Mouse (Mus musculus) heart, postnatal 10 days (tissue): ENCODE data around the gene Riox1. TPM values are rescaled to one million over a fixed set of nuclear protein-coding genes. Genes with fewer than 3 reads are reported as not detected.
"Not testable (repeated sequence)": the region's sequence is repeated elsewhere in the genome, so short reads cannot be mapped to it uniquely, and the experiment has no call there.

ENCODE experiments used
- DNase-seq, 2 experiments: peaks; one replicate each; pipeline ENCODE4 v3.0.0; 2021
- intact Hi-C: fragments of 180-260 bp; cut with DNase I; formaldehyde crosslinking; loops from one replicate; pipeline ENCODE4 v1.15.1; 2025
- total RNA-seq, 2 experiments: library from RNA; stranded (reverse); gene quantifications; 2 replicates each; pipeline ENCODE4 v1.2.3; 2021

Gene Riox1
- total RNA-seq, 2 experiments from 2014 or later = 7.2 to 7.7 TPM

DNA sequence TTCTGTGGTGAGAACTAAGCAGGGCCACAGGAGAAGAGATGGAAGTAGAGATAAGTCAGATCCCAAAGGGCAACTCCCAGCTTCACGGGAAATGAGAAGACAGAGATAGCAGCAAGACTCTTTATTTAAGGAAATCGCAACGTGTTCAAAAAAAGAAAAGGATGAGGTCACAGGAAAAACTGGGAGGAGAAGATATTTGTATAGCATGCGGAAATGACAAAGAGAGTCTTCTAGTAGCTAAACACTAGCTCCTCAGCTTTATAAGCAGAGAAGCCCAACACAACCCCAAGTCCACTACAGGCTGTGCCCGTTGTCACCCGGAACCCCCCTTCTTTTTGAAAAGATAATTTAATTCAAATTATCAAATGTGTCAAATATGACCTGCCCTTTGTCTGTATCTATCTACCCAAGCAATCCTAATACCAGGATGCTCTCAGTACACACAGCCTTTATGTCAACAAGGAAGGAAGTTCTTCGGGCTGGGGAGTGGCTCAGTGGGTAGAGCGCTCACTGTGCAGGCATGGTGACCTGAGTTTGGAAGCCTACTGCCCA lies 3.1 kb upstream of the Riox1 start:
- peak in 1 of 2 experiments; percentile 23 for DNase-seq
- intact Hi-C loops = loop anchor here (2.0 kb wide), 1 partner anchor 19 kb away; no protein-coding TSS in a partner anchor

DNA sequence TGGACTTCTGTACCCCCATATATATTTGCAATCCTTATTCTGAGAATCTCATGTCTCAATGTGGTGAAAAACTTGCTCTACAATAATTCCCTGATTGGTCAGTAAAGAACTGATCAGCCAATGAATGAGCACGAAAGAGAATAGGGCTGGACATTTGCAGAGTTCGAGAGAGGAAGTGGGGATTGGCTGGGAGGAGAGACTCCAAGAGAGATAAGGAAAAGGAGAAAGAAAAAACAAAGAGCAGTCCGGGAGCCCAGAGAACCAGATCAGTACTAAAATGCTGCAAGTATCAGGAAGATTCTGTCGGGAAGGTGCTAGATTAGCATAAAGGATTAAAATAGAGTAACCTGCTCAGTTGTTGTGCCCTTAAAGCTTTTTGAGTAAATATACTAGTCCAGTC lies 1.4 kb upstream of the Riox1 start:
- DNase-seq = no peak
- intact Hi-C loops = loop anchor here (2.0 kb wide), 1 partner anchor 26 kb away; no protein-coding TSS in a partner anchor

DNA sequence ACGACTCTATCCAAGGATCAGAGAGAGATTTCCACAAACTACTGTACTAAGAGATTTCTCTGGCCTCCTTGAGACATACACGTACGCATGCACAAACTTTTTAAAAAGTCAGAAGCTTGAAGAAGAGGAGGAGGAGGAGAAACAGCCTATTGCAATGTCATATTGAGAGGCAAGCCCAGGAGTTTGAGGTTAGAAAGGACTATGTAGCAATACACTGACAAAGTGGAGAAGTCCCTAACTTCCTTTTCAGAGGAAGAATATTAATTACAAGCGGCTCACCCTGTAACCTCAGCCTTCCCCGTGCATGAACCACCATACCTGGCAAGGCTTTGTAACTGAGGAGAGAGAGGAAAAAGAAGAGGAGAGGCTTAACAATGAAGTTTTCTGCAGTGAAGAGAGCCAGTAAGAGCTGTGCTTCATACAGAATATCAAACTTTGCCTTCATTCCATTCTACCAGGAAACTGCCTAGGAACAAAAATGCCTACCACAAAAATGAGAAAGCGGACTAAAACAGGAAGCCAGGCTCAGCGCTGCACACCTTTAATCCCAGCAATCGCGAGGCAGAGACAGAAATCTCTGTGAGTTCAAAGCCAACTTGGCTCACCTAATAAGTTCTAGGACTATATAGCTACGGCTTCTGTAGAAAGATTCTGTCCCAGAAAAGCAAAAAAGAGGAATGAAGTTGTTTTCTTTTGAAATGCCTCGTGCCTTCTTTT lies 474 bp upstream of the Riox1 start:
- intact Hi-C loops = loop anchor here (2.0 kb wide), 1 partner anchor 27 kb away; no protein-coding TSS in a partner anchor
- no peak for DNase-seq

DNA sequence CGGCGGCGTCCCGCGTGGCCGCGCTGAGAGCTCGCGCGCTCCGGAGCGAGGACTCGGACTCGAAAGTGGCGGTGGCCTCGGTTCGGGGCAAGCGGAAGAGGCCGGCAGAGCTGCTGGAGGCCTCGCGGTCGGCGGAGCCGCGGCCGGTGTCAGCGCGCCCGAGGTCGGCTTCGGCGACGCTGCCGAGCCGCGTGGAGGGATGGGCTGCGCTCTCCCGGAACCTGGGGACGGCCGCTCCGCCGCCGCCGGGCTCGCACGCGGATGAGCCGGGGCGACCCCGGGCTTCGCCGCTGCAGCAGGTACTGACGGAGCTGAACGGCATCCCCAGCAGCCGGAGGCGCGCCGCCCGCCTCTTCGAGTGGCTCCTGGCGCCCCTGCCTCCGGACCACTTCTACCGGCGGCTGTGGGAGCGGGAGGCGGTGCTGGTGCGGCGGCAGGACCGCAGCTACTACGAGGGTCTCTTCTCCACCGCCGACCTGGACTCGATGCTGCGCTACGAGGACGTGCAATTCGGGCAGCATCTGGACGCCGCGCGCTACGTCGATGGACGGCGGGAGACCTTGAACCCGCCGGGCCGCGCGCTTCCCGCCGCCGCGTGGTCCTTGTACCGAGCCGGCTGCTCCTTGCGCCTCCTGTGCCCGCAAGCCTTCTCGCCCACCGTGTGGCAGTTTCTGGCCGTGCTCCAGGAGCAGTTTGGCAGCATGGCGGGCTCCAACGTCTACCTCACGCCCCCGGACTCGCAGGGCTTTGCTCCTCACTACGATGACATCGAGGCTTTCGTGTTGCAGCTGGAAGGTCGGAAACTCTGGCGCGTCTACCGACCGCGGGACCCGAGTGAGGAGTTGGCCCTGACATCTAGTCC lies 663 bp downstream of the Riox1 start:
- intact Hi-C loops = no loop called here
- peak; percentile 40 to 49 for DNase-seq

DNA sequence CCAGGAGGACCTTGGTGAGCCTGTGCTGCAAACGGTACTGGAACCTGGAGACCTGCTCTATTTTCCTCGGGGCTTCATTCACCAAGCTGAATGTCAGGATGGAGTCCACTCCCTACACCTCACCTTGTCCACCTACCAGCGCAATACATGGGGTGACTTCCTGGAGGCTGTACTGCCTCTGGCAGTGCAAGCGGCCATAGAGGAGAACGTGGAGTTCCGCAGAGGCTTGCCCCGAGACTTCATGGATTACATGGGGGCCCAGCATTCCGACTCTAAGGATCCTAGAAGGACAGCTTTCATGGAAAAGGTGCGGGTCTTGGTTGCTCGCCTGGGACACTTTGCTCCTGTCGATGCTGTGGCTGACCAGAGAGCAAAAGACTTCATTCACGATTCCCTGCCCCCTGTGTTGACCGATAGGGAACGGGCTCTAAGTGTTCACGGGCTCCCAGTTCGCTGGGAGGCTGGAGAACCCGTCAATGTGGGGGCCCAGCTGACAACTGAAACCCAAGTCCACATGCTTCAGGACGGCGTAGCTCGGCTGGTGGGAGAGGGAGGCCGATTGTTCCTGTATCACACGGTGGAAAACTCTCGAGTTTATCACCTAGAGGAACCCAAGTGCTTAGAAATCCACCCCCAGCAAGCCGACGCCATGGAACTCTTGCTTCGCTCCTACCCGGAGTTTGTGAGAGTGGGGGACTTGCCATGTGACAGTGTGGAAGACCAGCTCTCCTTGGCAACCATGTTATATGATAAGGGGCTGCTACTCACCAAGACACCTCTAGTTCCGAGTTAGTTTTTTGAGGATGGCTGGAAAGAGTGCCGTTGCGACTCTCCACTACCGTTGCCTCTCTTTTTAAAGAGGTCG lies 1.5 kb downstream of the Riox1 start:
- intact Hi-C loops = no loop called here

DNA sequence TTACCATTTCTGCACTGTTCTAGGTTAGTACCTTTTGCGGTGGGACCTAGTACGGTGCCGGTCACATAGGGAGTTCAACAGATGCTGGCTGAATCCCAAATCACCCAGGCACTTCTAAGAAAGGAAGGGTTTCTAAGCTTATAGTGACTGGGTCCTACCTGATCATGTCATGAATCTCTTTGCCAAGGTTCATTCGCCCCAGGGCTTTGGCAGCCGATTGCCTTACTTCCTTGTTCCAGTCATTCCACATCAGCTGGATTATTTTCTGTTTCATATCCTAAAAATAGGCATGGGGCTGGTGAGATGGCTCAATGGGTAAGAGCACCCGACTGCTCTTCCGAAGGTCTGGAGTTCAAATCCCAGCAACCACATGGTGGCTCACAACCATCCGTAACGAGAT lies 7.9 kb downstream of the Riox1 start:
- DNase-seq = no peak
- intact Hi-C loops = no loop called here

More for the DNA sequence above, 1.5 kb downstream of the Riox1 start:
- DNase-seq = no peak

DNA sequence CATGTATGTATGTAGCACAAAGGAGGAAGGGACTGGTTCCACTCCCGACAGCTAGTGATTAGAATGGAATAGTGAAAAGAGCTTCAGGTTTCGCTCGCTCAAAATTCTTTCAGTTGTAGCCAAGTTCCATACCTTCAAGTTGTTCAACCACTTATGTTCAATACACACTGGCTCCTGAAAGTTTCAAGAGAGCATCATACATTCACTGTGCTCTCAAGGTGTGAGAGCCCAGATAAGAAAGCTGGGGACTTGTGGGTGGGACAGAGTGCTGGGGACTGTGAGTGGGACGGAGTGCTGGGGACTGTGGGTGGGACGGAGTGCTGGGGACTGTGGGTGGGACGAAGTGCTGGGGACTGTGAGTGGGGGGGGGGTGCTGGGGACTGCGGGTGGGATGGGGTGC lies 14.8 kb downstream of the Riox1 start:
- intact Hi-C loops = no loop called here
- DNase-seq = no peak

DNA sequence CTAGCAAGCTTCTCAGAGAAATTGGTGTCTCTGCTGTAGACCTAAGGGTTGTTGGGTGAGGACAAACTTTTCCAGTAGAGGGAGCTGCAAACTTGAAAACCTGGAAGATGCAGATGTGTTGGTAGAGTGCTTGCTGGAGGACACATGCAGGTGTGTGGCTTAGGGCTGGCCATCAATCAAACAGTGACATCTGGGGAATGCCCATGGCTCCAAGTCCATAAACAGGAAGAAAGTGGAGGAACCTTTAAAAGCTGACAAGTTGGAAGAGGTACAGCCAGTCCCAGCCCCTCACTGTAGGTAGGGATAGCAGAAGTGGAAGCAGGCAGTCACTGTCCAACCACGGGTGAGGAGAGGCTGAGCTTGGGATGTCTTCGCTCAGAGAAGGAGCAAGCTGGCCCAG lies 21.7 kb downstream of the Riox1 start:
- DNase-seq = peak; percentile 67 to 75
- intact Hi-C loops = loop anchor here (1.0 to 10.0 kb wide), 4 partner anchors 59 to 273 kb away; no protein-coding TSS in a partner anchor

DNA sequence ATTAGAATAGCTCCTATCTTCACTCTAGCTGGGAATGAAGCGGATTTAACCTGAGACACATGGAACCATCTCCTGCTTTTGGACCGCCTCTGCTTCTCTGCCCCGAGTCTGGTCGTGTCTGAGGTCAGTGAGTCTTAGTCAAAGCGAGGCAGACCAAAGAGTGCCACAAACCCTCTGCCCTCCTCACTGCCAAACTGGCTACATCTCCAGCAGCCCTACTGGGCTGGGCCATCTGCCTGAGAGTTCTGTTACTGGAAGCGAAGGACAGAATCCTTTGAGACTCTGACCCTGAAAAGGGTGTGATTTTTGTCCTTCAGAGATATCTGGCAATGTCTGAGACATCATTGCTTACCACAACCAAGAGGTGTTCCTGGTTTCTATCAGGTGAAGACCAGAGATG lies 28.5 kb downstream of the Riox1 start:
- intact Hi-C loops = loop anchor here (10.0 kb wide), 2 partner anchors 156 to 266 kb away; no protein-coding TSS in a partner anchor
- no peak for DNase-seq

DNA sequence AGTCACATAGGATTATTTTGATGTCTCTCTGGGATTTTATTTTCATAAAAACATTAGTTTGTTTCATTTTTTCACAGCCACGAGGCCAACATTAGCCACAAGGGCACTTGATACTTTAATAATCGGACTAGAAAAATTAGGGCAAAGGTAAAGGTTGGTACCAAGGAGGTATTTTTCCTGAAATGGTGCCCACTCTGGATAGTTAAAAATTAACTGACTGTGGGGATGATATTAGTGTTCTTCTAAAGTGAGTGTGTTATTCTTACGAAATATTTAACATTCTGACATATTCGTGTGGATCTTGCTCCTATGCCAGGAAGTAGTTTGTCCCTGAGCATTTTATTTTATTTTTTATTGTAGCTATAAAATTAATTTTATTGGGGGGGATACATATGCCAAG lies 31.2 kb downstream of the Riox1 start:
- DNase-seq = no peak
- intact Hi-C loops = no loop called here

DNA sequence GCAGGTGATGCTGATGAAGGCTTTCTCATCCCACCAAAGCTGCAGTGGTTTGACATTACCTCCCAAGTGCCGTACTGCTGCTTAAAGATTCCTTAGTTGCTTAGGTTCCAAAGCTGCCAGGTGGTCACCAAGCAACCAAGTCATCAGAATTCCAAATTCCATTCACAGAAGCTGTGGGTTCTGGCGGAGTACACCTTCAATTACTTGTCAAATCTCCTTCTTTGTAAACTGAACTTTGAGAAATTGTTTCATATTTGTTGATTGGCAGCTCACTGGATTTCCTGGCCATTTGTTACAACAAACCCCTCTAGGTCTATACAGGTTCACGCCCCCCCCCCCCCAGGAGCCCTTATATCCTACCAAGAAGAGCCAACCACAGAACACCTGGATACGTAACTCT lies 34.3 kb downstream of the Riox1 start, which contains the start of gene Heatr4:
TSS of gene Heatr4 (minus strand) at position 101 of the 400 bp plus-strand sequence.
- intact Hi-C loops = no loop called here
- DNase-seq = no peak

DNA sequence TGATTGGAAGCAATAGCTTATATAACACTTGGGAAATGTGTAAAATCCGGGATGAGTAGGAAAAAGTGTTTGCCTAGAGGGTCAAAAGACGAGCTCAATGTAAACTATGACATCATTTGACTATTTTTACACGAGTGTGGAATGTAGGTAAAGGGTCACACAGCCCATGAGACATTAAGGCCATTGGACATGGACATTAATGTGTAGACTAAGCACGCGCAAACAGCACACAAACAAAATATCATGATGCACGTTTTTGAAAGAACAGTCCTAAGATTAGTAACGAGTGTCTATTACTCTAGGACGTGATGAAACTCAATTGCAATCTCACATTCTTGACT lies 36.8 kb downstream of the Riox1 start:
- intact Hi-C loops = loop anchor here (2.0 kb wide), 1 partner anchor 44 kb away; no protein-coding TSS in a partner anchor
- DNase-seq = no peak

DNA sequence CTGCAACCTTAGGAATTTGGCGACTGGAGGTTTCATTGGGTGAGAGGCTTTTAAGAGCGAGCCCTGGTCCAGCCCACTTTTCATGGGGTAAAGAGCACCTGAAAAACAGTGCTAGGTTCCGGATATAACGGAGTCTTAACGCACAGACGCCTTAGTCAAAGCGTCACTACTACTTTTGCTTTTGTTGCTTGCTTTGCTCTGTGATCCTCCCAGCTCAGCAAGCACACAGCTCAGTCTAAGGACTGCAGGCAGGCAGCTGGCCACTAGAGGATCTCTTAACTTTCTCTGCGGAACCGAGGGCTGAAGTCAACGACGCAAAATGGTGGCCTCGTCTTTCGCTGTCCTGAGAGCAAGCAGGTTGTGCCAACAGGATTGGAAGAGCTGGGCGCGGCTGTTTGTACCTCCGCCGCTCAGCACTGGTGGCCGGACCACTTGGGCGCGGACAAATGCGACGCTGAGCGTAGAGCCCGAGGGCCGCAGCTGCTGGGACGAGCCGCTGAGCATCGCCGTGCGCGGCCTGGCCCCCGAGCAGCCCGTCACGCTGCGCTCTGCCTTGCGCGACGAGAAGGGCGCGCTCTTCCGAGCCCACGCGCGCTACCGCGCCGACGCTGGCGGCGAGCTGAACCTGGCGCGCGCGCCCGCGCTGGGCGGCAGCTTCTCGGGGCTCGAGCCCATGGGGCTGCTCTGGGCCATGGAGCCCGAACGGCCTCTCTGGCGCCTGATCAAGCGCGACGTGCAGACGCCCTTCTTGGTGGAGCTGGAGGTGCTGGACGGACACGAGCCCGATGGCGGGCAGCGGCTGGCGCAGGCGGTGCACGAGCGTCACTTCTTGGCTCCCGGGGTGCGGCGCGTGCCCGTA lies 37.4 kb downstream of the Riox1 start, which contains the start of gene Acot2:
TSS of gene Acot2 (plus strand) at position 279 of the 859 bp plus-strand sequence.
- DNase-seq = peak; percentile 88 to 89
- intact Hi-C loops = loop anchor here (2.0 kb wide), 1 partner anchor 43 kb away; no protein-coding TSS in a partner anchor

DNA sequence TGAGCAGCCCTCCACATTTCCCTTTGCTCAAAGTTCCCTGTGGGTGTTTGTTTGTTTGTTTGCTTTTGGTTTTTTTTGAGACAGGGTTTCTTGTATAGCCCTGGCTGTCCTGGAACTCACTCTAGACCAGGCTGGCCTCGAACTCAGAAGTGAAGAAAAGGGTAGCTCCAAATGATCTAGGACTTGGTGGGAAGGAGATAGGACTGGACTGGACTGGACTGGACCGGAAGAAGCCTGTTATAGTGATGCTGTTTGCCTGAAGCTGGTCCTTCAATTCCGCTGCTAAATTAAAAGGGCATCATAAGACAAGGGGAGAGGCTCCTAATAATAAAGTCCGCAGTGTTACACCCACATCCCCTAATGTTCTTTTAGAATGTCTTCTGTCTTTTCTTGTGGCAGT lies 38.1 kb downstream of the Riox1 start:
- no peak for DNase-seq
- intact Hi-C loops = no loop called here

DNA sequence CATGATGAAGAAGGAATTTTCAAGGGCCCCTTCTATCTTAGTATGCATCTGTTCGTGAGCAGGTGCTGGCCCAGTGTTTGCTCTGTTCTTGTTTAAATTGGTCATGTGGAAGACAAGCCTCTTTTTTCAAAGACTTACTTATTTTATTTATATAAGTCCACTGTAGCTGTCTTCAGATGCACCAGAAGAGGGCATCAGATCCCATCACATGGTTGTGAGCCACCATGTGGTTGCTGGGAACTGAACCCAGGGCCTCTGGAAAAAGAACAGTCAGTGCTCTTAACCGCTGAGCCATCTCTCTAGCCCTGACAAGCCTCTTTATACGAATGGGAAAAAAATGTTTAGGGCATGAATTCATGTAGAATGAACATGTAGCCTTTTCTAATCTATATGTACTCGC lies 39.0 kb downstream of the Riox1 start:
- intact Hi-C loops = no loop called here
- DNase-seq = no peak

DNA sequence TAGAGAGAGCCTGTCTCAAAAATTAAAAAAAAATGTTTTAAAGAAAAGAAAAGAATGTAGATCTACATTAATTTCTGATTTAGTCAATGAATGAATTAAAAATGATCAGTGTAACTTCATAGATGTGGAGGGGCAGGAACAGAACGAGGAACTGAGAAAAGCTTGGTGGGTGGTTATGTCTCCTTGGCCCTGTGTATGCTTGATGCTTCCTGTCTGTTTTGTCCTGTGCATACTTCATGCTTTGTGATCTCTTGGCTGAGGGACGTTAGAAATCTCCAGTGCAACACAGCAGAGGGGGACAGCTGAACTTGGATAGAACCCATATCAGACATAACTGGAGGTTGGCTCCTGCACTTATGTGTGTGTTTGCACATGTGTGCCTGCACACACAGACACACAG lies 46.8 kb downstream of the Riox1 start:
- intact Hi-C loops = no loop called here
- no peak for DNase-seq

DNA sequence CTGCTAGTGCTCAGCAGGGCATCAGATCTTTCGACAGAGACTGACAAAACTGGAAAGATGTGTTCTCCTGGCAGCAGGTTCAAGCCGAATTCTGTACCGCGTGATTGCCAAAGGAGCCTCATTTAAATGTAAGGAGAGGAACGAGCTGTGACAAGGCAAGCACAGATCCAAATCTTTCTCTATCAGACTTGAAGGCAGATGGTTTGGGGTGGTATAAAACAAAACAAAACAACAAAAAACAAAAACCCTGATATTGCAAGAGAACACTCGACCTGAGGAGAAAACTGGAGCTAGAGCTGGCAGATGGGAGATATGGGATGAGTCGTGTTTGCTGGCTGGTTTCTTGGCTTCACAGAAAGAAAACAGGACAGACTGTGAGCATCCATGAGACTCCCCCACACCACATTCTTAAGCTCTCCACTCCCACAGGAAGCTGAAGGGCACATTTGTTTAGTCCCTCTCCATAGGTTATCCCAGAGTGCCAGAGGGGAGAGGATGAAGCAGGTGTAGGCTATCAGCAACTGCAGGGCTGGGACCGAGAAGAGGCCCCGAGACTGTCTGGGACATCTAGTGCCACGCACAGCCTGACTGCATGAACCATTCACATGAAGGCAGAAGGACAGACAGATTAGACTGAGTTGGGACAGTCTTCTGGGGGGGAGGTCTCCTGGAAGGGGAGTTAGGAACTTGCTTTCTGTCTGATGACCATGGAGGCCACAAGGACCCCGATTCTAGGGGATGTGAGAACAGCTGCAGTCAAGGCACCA lies 48.1 kb downstream of the Riox1 start:
- no peak for DNase-seq
- intact Hi-C loops = no loop called here

DNA sequence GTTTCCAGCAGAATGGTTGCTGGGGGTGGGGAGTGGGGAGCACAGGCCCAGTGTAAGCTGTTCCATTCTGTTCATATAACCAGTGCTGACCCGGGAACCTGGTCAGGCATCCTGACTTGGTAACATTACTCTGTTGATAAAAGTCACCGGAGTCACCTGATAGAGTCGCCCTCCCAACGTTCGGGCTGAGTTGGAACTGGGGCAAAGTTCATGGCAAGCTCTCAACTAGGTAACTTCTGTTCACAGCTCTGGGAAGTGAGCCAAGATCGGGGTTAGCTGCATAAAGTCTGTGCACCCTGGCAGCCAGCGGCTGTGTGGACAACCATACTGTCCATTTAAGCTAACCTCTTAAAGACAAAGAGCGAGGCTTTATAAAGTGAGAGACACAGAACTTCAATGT lies 48.8 kb downstream of the Riox1 start:
- peak; percentile 91 to 92 for DNase-seq
- intact Hi-C loops = not testable (repeated sequence)

DNA sequence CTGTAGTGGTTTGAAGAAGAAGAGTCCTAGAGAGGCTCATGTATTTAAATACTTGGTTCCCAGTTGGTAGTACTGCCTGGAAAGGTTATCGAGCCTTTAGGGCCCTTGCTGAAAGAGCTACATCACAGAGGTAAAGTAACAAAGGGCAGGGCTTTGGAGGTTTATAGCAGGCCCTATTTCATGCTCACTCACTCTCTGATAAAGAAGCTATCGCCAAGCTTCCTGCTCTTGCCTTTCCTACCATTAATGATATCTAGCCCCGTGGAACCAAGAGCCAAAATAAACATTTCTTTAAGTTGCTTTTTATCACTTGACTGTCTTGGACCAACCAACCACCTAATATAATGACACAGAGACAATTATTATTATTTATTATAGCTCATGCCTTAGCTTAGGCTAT lies 50.0 kb downstream of the Riox1 start:
- no peak for DNase-seq
- intact Hi-C loops = no loop called here
